Mouse (Mus musculus) liver, adult 2 months (tissue): ENCODE results near the gene Fuom.

ENCODE experiments used
- CTCF ChIP-seq: fragments of 200-500 bp; IDR thresholded peaks from 2 replicates; pipeline ENCODE4 v1.5.1; 2011; ENCODE audit warnings: low read depth, low read length, control low read depth
- POLR2A ChIP-seq: fragments of 200-500 bp; IDR thresholded peaks from 2 replicates; pipeline ENCODE4 v1.6.1; 2011; ENCODE audit warnings: low read length, control low read depth; ENCODE audit not compliant: insufficient read depth; ENCODE audit errors: extremely low read depth

- TF ChIP-seq CTCF (no peak), POLR2A (no peak)
Observed at GRCm38 (mm10) chr7:140090601-140091000, 11.6 kb downstream of the Fuom start.
